Mouse (Mus musculus) frontal cortex, postnatal 25 days (tissue): Measurements from ENCODE around the gene Fbxw24.
"Not testable (repeated sequence)": the region's sequence is repeated elsewhere in the genome, so short reads cannot be mapped to it uniquely, and the experiment has no call there.

Source experiments
- DNase-seq, 2 experiments: peaks; one replicate each; pipeline ENCODE4 v3.0.0; 2022; ENCODE audit warnings: low spot score in 2 of 2

The Fbxw24 gene

DNA sequence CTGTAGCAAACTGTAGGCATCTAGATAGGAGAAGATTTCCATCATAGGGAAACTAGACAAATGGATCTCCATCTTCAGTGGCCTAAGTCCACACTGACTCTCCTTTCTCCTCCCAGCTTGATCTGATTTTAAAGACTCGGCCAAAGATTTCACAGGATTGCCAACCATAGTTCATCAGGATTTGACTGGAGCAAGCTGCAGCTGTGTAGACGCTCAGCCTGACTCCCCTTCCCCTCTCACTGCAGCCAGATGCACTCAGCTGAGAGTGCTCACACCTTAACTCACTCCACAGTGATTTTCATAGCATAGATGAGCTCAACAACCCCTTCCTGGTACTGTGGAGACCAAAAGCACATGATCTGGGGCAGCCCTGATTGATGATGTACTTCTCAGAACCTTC, at the start of gene Fbxw24:
TSS of gene Fbxw24 (minus strand) at position 101 of the 400 bp plus-strand sequence.
- not testable (repeated sequence) for DNase-seq

DNA sequence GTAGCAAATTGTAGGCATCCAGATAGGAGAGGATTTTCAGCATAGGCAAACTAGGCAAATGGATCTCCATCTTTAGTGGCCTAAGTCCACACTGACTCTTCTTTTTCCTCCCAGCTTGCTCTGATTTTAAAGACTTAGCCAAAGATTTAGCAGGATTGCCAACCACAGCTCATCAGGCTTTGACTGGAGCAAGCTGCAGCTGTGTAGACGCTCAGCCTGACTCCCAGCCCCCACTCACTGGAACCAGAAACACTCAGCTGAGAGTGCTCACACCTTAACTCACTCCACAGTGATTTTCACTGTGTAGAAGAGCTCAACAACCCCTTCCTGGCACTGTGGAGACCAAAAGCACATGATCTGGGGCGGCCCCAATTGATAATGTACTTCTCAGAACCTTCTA, 38.7 kb upstream of the Fbxw24 start, which contains the start of gene Fbxw25:
TSS of gene Fbxw25 (minus strand) at position 101 of the 400 bp plus-strand sequence.
- not testable (repeated sequence) for DNase-seq

DNA sequence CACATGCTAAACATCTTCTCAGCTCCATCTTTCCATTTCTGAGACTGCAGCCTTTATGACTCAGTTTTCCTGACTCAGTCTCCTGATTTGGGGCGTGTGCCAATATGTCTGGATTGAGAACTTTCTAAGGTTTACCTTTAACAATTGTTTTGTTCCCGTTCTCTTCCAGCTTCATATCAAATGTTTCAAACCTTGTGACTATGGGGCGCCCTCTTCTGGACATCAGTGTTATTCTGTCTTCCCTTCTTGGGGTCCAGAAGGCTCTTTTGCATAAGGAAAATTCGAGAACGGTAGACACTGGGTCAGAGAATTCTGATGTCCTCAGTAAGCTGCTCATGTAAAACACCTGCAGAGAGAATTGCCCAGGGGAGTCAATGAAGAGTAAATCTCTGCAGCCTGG, 19.0 kb downstream of the Fbxw24 start:
- DNase-seq: peak; percentile 4 to 6

DNA sequence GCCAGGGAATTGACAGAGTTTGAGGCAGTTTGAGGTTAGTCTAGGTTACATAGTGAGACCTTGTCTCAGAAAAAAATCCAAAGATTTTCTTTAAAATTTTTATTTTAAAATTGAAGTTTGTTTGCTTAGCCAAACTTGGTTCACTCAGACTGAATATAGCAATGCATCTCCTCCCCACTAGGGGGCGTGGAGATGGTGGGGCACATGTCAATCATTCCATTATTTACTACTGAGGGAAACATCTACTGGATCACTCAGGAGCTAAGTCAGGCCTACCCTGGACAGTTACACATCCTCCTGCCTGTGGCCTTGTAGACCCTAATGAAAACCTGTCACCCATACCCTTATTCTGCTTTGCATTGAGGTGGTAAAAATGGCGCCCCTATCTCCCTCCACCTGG, 23.7 kb downstream of the Fbxw24 start:
- DNase-seq: not testable (repeated sequence)

DNA sequence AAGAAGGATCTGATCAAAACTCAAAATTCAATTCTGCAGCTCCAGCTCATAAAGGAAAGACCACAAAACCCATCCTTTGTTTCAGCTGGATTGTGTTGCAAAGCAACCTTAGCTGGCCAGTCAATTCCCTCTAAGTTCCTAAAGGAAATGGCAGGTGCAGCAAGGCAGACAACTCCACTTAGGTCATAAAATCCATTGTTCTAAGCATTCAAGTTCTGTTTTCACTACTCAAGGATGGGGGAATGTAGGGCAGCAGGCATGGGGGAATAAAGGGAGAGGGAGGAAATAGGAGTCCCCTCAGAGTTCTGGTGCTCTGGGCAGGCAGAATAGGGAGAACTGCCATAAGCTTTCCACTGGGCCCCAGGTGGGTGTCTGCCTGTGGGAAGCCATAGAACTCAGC, 28.6 kb downstream of the Fbxw24 start:
- DNase-seq: no peak

DNA sequence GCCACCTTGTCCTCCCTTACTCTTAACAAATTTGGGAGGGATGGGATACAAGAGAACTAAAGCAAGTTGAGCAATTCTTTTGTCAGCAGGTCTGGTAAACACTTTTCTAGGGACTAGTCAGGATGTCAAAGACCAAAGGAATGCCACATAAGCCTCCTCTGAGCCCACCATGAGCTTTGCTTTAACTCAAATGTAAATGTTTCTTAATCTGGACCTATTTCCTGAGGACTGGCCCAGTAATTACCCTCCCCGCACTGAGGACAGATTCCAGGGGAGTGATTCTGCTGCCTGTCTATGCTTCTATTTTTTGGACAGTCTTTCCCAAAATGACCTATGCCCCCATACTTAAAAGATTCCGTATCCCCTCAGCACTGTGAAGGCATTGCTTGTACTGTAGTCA, 31.0 kb downstream of the Fbxw24 start:
- DNase-seq: no peak

DNA sequence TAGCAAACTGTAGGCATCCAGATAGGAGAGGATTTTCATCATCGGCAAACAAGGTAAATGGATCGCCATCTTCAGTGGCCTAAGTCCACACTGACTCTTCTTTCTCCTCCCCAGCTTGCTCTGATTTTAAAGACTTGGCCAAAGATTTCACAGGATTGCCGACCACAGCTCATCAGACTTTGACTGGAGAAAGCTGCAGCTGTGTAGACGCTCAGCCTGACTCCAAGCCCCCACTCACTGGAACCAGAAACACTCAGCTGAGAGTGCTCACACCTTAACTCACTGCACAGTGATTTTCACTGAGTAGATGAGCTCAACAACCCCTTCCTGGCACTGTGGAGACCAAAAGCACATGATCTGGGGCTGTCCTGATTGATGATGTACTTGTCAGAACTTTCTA, 57.7 kb downstream of the Fbxw24 start, which contains the start of gene Fbxw15:
TSS of gene Fbxw15 (minus strand) at position 101 of the 400 bp plus-strand sequence.
- DNase-seq: not testable (repeated sequence)

DNA sequence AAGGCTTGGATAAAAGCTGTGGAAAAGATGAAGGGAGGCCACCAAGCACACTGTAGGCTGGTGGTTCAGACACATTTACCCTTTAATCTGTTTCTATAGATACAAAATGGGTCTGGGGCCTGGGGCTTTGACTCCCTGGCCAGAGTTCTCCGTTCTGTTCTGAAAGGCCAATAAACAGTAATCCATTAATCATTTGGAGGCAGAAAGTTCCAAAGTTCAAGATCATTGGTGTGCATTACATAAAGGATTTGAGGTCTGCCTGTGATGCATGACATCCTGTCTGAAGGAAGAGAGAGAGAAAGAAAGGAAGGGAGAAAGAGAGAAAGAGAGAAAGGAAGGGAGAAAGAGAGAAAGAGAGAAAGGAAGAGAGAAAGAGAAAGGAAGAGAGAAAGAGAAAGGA, 60.3 kb downstream of the Fbxw24 start:
- DNase-seq: no peak

DNA sequence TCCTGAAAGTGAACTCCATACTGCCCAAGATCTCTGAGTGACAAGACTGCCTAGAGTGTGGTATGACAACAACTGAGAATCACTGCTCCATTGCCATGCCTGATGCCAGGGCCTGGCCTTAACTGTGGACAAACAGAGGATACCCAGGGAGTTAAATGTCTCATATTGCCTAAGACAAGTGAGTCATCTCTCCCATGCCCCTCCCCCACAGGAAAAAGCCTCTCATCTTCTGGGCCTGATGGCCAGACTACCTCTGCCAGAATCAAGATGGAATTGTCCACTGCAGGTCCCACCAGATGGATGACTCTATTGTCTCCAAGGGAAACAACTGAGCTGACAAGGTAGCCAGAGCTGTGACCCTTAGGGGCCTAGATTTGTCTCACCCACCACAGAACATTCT, 63.8 kb downstream of the Fbxw24 start:
- DNase-seq: not testable (repeated sequence)

DNA sequence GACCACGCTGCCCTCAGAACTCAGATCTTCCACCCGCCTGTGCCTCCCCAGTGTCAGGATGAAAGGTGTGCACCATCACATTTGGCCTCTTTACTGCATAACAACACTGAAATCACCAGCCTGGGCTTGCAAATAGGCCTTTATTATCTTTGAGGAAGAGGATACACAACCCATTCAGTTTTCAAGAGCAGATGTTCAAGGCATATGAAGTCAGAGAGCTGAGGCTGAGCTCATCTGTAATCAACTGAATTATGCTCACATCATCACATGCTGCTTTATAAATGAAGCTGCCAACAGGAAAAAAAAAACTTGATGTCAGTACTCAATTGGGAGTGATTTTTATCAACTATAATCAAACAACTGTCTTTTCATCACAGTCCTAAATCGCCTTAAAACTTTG, 73.4 kb downstream of the Fbxw24 start:
- DNase-seq: no peak
